Mouse (Mus musculus): ENCODE data around the gene Mn1. TPM values are rescaled to one million over a fixed set of nuclear protein-coding genes. Genes with fewer than 3 reads are reported as not detected.

Gene Mn1
- polyA plus RNA-seq, 1 experiment, result 1.1 TPM

DNA sequence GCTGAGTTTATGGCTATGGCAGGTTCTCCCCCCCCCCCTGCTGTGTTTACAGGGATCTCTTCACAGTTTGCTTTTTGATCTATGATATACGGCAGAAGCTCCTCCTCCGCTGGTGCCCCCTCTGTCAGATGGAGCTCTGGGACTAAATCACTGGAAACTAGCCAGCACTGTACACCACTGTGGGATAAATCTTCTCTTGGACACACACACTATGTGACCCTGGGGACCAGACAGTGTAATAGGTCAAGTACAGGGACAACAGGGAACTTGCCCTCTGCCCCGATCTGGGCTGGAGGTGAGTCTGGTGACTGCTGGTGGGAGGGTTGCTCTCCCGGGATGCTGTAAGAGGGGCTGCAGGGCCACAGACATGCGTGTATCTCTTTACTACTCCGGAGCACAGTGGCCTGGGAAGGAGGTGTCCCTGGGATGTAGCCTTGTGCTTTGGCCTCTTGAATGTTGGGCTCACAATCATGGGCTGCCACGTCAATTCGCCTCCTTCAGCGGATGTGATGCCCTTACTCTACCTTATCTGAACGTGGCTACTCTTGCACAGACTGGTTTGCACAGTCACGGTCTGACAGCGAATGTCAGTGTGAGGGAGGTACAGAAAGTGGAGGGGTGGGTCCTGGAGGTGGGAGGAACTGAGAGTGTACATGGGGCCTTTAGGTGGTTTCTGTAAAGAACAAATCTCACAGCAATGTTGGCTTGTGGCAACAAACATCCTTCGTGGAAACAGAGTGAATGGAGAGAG is 84.7 kb downstream of the Mn1 start:
- Histone ChIP-seq H3K36me3 (ENCODE audit: control insufficient read depth, insufficient read depth, low read length) (no peaks in the 10 kb centered on the region), H3K27me3 (replicated peaks; ENCODE audit: control insufficient read depth, insufficient read depth, low read length) (no peaks in the 10 kb centered on the region), H3K4me1 (ENCODE audit: control insufficient read depth, insufficient read depth, low read length) (no peaks in the 10 kb centered on the region), H3K27ac (ENCODE audit: insufficient read depth, low read depth, low read length) (no peak overlapping the region), H3K4me3 (ENCODE audit: insufficient read depth, low read depth, low read length) (no peak overlapping the region)
- 42% methylated on average over 13 of the region's 13 CpGs for WGBS
- DNase-seq, result no peak
- TF ChIP-seq POLR2A (IDR thresholded peaks at IDR 0.05; ENCODE audit: low read depth, low read length), result no peak
- no peak for TF ChIP-seq CTCF (conservative IDR thresholded peaks at IDR 0.05; ENCODE audit: insufficient read depth, insufficient read length, low read depth, low read length)

GRCm38 (mm10) chr5:111505241-111505640 is 88.1 kb downstream of the Mn1 start:
- 95% methylated on average over 6 of the region's 6 CpGs for WGBS
- no peaks in the 10 kb centered on the region; the same call in 1 of the 2 replicates for H3K4me1 ChIP-seq (ENCODE audit: control insufficient read depth, insufficient read depth, low read length)
- no peaks in the 10 kb centered on the region for H3K27me3 ChIP-seq (replicated peaks; ENCODE audit: control insufficient read depth, insufficient read depth, low read length)

DNA sequence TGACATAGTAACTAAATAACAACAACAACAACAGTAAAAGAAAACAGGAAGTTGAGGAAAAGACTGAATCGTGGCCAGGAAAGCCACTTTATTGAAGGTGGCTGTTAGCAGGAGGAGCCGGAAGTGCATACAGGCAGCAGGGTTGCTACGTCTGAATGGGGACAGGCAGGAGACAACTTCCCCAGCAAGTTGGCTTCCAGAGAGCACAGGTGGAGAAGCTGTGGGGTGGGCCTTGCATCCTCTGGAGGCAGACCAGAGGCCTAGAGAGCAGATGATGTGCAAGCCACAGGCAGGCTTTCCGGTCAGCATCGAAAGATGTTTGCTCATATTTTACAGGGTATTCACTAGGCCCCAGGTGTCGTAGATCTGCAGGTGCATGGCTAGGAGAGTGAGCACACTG is 88.7 kb downstream of the Mn1 start:
- no peak for TF ChIP-seq POLR2A (IDR thresholded peaks at IDR 0.05; ENCODE audit: low read depth, low read length)
- no peak for TF ChIP-seq CTCF (conservative IDR thresholded peaks at IDR 0.05; ENCODE audit: insufficient read depth, insufficient read length, low read depth, low read length)
- no peaks in the 10 kb centered on the region for H3K36me3 ChIP-seq (ENCODE audit: control insufficient read depth, insufficient read depth, low read length)
- H3K27ac ChIP-seq (ENCODE audit: insufficient read depth, low read depth, low read length), result no peak overlapping the region
- H3K4me1 ChIP-seq (ENCODE audit: control insufficient read depth, insufficient read depth, low read length), result no peaks in the 10 kb centered on the region; the same call in 1 of the 2 replicates
- H3K27me3 ChIP-seq (replicated peaks; ENCODE audit: control insufficient read depth, insufficient read depth, low read length), result no peaks in the 10 kb centered on the region
- no peak for DNase-seq
- no peak overlapping the region for H3K4me3 ChIP-seq (ENCODE audit: insufficient read depth, low read depth, low read length)
- 87% methylated on average over 6 of the region's 6 CpGs for WGBS

More at GRCm38 (mm10) chr5:111505241-111505640, 88.1 kb downstream of the Mn1 start:
- no peak for TF ChIP-seq CTCF (conservative IDR thresholded peaks at IDR 0.05; ENCODE audit: insufficient read depth, insufficient read length, low read depth, low read length)
- no peak for TF ChIP-seq POLR2A (IDR thresholded peaks at IDR 0.05; ENCODE audit: low read depth, low read length)
- no peak for DNase-seq
- no peaks in the 10 kb centered on the region for H3K36me3 ChIP-seq (ENCODE audit: control insufficient read depth, insufficient read depth, low read length)
- H3K4me3 ChIP-seq (ENCODE audit: insufficient read depth, low read depth, low read length), result no peak overlapping the region
- H3K27ac ChIP-seq (ENCODE audit: insufficient read depth, low read depth, low read length), result no peak overlapping the region

DNA sequence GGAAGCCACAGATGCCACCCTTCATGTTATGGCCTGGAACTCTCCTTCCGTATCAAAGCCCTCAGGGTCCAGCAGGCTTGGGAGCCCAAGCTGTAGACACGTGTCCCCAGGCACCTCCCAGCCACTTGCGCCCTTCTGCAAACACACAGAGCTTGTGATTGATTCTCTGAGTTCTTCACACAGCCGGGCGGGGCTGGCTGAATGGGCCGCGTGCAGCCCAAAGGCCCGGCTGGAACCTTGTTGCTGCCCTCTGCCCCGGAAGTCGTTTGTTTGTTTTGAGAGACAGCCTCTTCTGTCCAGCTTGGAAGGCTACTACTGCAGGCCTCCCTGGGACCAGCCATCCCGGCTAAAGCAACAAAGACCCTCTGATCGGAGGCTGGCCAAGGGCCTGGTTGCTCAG is 89.2 kb downstream of the Mn1 start:
- TF ChIP-seq CTCF (conservative IDR thresholded peaks at IDR 0.05; ENCODE audit: insufficient read depth, insufficient read length, low read depth, low read length) (no peak), POLR2A (IDR thresholded peaks at IDR 0.05; ENCODE audit: low read depth, low read length) (no peak)
- Histone ChIP-seq H3K27me3 (replicated peaks; ENCODE audit: control insufficient read depth, insufficient read depth, low read length) (no peaks in the 10 kb centered on the region), H3K36me3 (ENCODE audit: control insufficient read depth, insufficient read depth, low read length) (no peaks in the 10 kb centered on the region), H3K4me1 (ENCODE audit: control insufficient read depth, insufficient read depth, low read length) (no peaks in the 10 kb centered on the region; the same call in 1 of the 2 replicates), H3K27ac (ENCODE audit: insufficient read depth, low read depth, low read length) (no peak overlapping the region), H3K4me3 (ENCODE audit: insufficient read depth, low read depth, low read length) (no peak overlapping the region)
- 34% methylated on average over 12 of the region's 12 CpGs for WGBS
- peak; percentile 68 for DNase-seq

Other genes starting within 250 kb of the Mn1 start
- 47.4 and 54.1 TPM in 2 replicates for gene Pitpnb, start 86.6 kb upstream of the Mn1 start, polyA plus RNA-seq (2012; rRNA removed)

Data from kidney, adult 2 months (tissue).